Mouse (Mus musculus): ENCODE data around the gene Zbtb46. TPM values are rescaled to one million over a fixed set of nuclear protein-coding genes. Genes with fewer than 3 reads are reported as not detected.

The Zbtb46 gene
- polyA plus RNA-seq, 1 experiment from 2014 or later = 7.6 TPM

DNA sequence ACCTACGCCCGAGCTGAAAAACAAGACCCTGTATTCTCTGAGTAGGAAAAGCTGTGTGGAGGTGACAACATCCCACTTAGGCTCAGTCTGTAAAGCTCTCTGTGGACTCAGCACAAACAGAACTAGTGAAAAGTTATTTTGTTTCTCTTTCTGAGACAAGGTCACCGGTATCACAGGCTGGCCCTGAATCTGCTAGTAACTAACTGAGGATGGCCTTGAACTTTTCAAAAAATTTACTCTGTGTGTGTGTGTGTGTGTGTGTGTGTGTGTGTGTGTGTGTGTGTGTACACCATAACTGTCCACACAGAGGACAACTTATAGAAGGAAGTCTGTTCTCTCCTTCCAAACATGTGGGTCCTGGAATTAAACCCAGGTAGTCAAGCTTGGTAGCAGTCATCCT lies 65.1 kb downstream of the Zbtb46 start:
- Histone ChIP-seq H3K36me3 (ENCODE audit: control insufficient read depth, insufficient read depth, low read length) (peaks cover 7% of the 10 kb centered on the region), H3K27ac (ENCODE audit: low read depth, low read length) (no peak overlapping the region), H3K4me2 (ENCODE audit: low read length) (no peak overlapping the region), H3K4me3 (ENCODE audit: low read depth, low read length) (no peak overlapping the region), H3K4me1 (ENCODE audit: control insufficient read depth, insufficient read depth, low read length) (no peaks in the 10 kb centered on the region), H3K9ac (ENCODE audit: low read length) (no peak overlapping the region), H3K9me3 (replicated peaks; ENCODE audit: control insufficient read depth, low read length) (no peaks in the 10 kb centered on the region), H3K27me3 (replicated peaks; ENCODE audit: control insufficient read depth, insufficient read depth, low read length) (no peaks in the 10 kb centered on the region)
- no peak for DNase-seq (ENCODE audit: low spot score)
- ATAC-seq = no peak
- 95% methylated on average over 3 of the region's 3 CpGs for WGBS

DNA sequence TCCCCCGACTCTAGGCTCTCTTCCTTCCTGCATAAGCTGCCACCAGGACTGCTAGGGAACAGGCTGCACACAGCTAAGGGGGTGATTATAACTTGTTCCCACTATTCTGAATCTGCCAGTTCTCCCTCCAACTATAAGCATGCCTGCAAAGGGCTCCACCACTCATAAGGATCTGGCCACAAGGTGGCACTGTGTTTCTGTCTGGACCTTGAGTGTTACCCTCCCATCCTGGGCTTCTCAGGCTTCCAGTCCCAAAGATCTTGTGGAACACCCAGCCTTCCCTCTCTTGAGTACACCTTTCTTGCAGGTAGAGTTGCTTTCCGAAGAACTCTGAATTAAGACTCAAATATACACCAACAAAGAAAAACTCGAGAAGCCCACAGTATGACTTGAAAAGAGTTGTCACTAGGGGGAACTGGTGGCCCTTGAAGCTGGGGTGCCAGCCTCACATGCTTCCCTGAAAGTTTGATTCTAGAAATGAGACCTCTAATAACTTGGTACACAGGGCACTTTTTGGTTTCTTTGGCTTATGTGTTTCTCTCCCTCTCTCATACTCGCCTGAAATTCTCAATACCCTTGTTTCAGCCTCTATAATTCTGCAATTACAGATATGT lies 66.5 kb downstream of the Zbtb46 start:
- H3K4me2 ChIP-seq (ENCODE audit: low read length) = no peak overlapping the region
- no peak overlapping the region for H3K4me3 ChIP-seq (ENCODE audit: low read depth, low read length)
- no peak overlapping the region for H3K27ac ChIP-seq (ENCODE audit: low read depth, low read length)
- H3K9me3 ChIP-seq (replicated peaks; ENCODE audit: control insufficient read depth, low read length) = no peaks in the 10 kb centered on the region
- peaks cover 8% of the 10 kb centered on the region for H3K36me3 ChIP-seq (ENCODE audit: control insufficient read depth, insufficient read depth, low read length)
- H3K4me1 ChIP-seq (ENCODE audit: control insufficient read depth, insufficient read depth, low read length) = no peaks in the 10 kb centered on the region
- no peaks in the 10 kb centered on the region for H3K27me3 ChIP-seq (replicated peaks; ENCODE audit: control insufficient read depth, insufficient read depth, low read length)
- H3K9ac ChIP-seq (ENCODE audit: low read length) = no peak overlapping the region
- WGBS = 41% methylated on average over 4 of the region's 4 CpGs
- ATAC-seq = peak; percentile 71; the same call in 1 of the 2 replicates
- peak; percentile 92 for DNase-seq (ENCODE audit: low spot score)

- Histone ChIP-seq H3K27ac (ENCODE audit: low read depth, low read length) (no peak overlapping the region), H3K27me3 (replicated peaks; ENCODE audit: control insufficient read depth, insufficient read depth, low read length) (no peaks in the 10 kb centered on the region), H3K4me1 (ENCODE audit: control insufficient read depth, insufficient read depth, low read length) (no peaks in the 10 kb centered on the region), H3K9me3 (replicated peaks; ENCODE audit: control insufficient read depth, low read length) (no peaks in the 10 kb centered on the region), H3K4me2 (ENCODE audit: low read length) (no peak overlapping the region), H3K36me3 (ENCODE audit: control insufficient read depth, insufficient read depth, low read length) (peaks cover 19% of the 10 kb centered on the region), H3K4me3 (ENCODE audit: low read depth, low read length) (no peak overlapping the region), H3K9ac (ENCODE audit: low read length) (no peak overlapping the region)
- 78% methylated on average over 2 of the region's 2 CpGs for WGBS
- no peak for ATAC-seq
- DNase-seq (ENCODE audit: low spot score) = no peak
Measured at GRCm38 (mm10) chr2:181391541-181391940, 67.7 kb downstream of the Zbtb46 start.

DNA sequence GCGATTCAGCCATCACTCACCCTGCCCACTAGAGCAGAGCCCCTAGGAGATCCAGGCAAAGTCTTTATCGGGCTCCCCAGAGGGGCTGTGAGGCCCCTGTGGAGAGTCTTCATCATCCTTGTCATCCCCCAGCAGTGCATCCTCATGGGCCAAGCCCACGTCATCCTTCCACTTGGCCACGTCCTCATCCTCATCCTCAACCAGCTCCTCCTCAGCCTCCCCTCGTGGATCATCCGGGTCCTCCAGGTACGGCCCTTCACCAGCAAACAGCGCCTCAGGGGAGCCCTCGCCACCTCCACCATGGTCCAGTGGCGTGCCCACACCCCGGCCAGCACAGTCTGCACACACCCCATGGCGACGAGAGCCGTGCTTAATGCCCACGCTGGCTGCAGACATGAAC lies 68.2 kb downstream of the Zbtb46 start:
- no peak overlapping the region for H3K27ac ChIP-seq (ENCODE audit: low read depth, low read length)
- no peak overlapping the region for H3K4me2 ChIP-seq (ENCODE audit: low read length)
- peaks cover 22% of the 10 kb centered on the region for H3K36me3 ChIP-seq (ENCODE audit: control insufficient read depth, insufficient read depth, low read length)
- H3K4me1 ChIP-seq (ENCODE audit: control insufficient read depth, insufficient read depth, low read length) = no peaks in the 10 kb centered on the region
- no peaks in the 10 kb centered on the region for H3K27me3 ChIP-seq (replicated peaks; ENCODE audit: control insufficient read depth, insufficient read depth, low read length)
- H3K4me3 ChIP-seq (ENCODE audit: low read depth, low read length) = no peak overlapping the region
- no peaks in the 10 kb centered on the region for H3K9me3 ChIP-seq (replicated peaks; ENCODE audit: control insufficient read depth, low read length)
- DNase-seq (ENCODE audit: low spot score) (no peak), ATAC-seq (no peak)
- WGBS = 89% methylated on average over 15 of the region's 15 CpGs
- no peak overlapping the region for H3K9ac ChIP-seq (ENCODE audit: low read length)

DNA sequence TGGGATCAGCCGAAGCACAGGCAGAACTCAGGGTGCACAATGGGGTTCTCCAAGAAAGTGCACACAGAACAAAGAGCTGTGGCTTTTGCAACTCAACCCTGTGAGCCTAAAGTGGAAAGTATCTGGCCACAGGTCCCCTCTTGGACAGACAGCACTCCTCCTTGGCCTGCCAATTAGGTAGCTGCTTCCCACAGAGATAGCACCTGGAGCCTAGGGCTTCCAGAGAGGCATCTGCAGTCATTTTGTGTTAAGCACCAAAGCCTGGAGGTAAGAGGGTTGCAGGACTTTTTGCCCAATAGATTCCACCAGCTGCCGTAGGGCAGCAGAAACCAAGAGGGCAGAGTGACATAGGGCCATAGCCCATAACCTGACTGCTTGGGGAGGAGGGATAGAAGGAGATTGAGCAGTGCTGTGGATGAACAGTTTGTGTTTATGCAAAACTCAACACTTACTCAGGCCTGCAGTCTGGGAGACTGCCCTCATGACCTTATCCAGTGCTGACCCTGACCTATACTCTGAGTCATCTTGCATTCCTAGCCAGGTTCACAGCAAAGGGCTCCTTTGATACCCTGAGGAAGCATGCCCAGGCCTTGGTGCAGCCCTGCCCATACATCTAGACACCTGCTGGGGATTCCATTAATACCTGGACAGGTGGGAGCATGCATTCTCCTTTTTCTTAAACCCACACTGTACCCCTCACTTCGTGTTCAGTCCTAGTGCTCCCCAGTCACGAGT lies 68.9 kb downstream of the Zbtb46 start:
- Histone ChIP-seq H3K4me2 (ENCODE audit: low read length) (no peak overlapping the region), H3K4me1 (ENCODE audit: control insufficient read depth, insufficient read depth, low read length) (no peaks in the 10 kb centered on the region), H3K4me3 (ENCODE audit: low read depth, low read length) (no peak overlapping the region), H3K9ac (ENCODE audit: low read length) (no peak overlapping the region), H3K9me3 (replicated peaks; ENCODE audit: control insufficient read depth, low read length) (no peaks in the 10 kb centered on the region), H3K27ac (ENCODE audit: low read depth, low read length) (no peak overlapping the region), H3K36me3 (ENCODE audit: control insufficient read depth, insufficient read depth, low read length) (peaks cover 30% of the 10 kb centered on the region), H3K27me3 (replicated peaks; ENCODE audit: control insufficient read depth, insufficient read depth, low read length) (no peaks in the 10 kb centered on the region)
- WGBS = 78% methylated on average over 4 of the region's 4 CpGs
- no peak for DNase-seq (ENCODE audit: low spot score)
- no peak for ATAC-seq

GRCm38 (mm10) chr2:181386663-181387210 lies 72.5 kb downstream of the Zbtb46 start:
- Histone ChIP-seq H3K4me2 (ENCODE audit: low read length) (no peak overlapping the region), H3K4me1 (ENCODE audit: control insufficient read depth, insufficient read depth, low read length) (no peaks in the 10 kb centered on the region), H3K36me3 (ENCODE audit: control insufficient read depth, insufficient read depth, low read length) (peaks cover 59% of the 10 kb centered on the region), H3K27ac (ENCODE audit: low read depth, low read length) (no peak overlapping the region), H3K27me3 (replicated peaks; ENCODE audit: control insufficient read depth, insufficient read depth, low read length) (no peaks in the 10 kb centered on the region), H3K9me3 (replicated peaks; ENCODE audit: control insufficient read depth, low read length) (no peaks in the 10 kb centered on the region), H3K9ac (ENCODE audit: low read length) (no peak overlapping the region), H3K4me3 (ENCODE audit: low read depth, low read length) (no peak overlapping the region)
- ATAC-seq = no peak
- WGBS = 79% methylated on average over 3 of the region's 4 CpGs
- DNase-seq (ENCODE audit: low spot score) = no peak

GRCm38 (mm10) chr2:181385885-181386284 lies 73.3 kb downstream of the Zbtb46 start:
- ATAC-seq (no peak), DNase-seq (ENCODE audit: low spot score) (no peak)
- H3K4me2 ChIP-seq (ENCODE audit: low read length) = no peak overlapping the region

GRCm38 (mm10) chr2:181384919-181385391 lies 74.3 kb downstream of the Zbtb46 start:
- Histone ChIP-seq H3K9ac (ENCODE audit: low read length) (no peak overlapping the region), H3K4me3 (ENCODE audit: low read depth, low read length) (no peak overlapping the region), H3K4me2 (ENCODE audit: low read length) (no peak overlapping the region), H3K36me3 (ENCODE audit: control insufficient read depth, insufficient read depth, low read length) (peaks cover 70% of the 10 kb centered on the region), H3K27ac (ENCODE audit: low read depth, low read length) (no peak overlapping the region), H3K27me3 (replicated peaks; ENCODE audit: control insufficient read depth, insufficient read depth, low read length) (no peaks in the 10 kb centered on the region), H3K4me1 (ENCODE audit: control insufficient read depth, insufficient read depth, low read length) (no peaks in the 10 kb centered on the region), H3K9me3 (replicated peaks; ENCODE audit: control insufficient read depth, low read length) (no peaks in the 10 kb centered on the region)
- DNase-seq (ENCODE audit: low spot score) (peak; percentile 25), ATAC-seq (peak; percentile 32; the same call in 1 of the 2 replicates)
- 81% methylated on average over 4 of the region's 4 CpGs for WGBS

More at GRCm38 (mm10) chr2:181385885-181386284, 73.3 kb downstream of the Zbtb46 start:
- Histone ChIP-seq H3K9me3 (replicated peaks; ENCODE audit: control insufficient read depth, low read length) (no peaks in the 10 kb centered on the region), H3K27me3 (replicated peaks; ENCODE audit: control insufficient read depth, insufficient read depth, low read length) (no peaks in the 10 kb centered on the region), H3K4me3 (ENCODE audit: low read depth, low read length) (no peak overlapping the region), H3K9ac (ENCODE audit: low read length) (no peak overlapping the region), H3K27ac (ENCODE audit: low read depth, low read length) (no peak overlapping the region), H3K4me1 (ENCODE audit: control insufficient read depth, insufficient read depth, low read length) (no peaks in the 10 kb centered on the region), H3K36me3 (ENCODE audit: control insufficient read depth, insufficient read depth, low read length) (peaks cover 63% of the 10 kb centered on the region)
- 86% methylated on average over 3 of the region's 3 CpGs for WGBS

GRCm38 (mm10) chr2:181384463-181384862 lies 74.8 kb downstream of the Zbtb46 start:
- 93% methylated on average over 7 of the region's 7 CpGs for WGBS
- DNase-seq (ENCODE audit: low spot score) = no peak

More at GRCm38 (mm10) chr2:181384463-181384862, 74.8 kb downstream of the Zbtb46 start:
- Histone ChIP-seq H3K27ac (ENCODE audit: low read depth, low read length) (no peak overlapping the region), H3K27me3 (replicated peaks; ENCODE audit: control insufficient read depth, insufficient read depth, low read length) (no peaks in the 10 kb centered on the region), H3K4me2 (ENCODE audit: low read length) (no peak overlapping the region), H3K4me3 (ENCODE audit: low read depth, low read length) (no peak overlapping the region), H3K9me3 (replicated peaks; ENCODE audit: control insufficient read depth, low read length) (no peaks in the 10 kb centered on the region), H3K4me1 (ENCODE audit: control insufficient read depth, insufficient read depth, low read length) (no peaks in the 10 kb centered on the region), H3K36me3 (ENCODE audit: control insufficient read depth, insufficient read depth, low read length) (peaks cover 75% of the 10 kb centered on the region), H3K9ac (ENCODE audit: low read length) (no peak overlapping the region)
- ATAC-seq = no peak
